In the genomic region with DNA sequence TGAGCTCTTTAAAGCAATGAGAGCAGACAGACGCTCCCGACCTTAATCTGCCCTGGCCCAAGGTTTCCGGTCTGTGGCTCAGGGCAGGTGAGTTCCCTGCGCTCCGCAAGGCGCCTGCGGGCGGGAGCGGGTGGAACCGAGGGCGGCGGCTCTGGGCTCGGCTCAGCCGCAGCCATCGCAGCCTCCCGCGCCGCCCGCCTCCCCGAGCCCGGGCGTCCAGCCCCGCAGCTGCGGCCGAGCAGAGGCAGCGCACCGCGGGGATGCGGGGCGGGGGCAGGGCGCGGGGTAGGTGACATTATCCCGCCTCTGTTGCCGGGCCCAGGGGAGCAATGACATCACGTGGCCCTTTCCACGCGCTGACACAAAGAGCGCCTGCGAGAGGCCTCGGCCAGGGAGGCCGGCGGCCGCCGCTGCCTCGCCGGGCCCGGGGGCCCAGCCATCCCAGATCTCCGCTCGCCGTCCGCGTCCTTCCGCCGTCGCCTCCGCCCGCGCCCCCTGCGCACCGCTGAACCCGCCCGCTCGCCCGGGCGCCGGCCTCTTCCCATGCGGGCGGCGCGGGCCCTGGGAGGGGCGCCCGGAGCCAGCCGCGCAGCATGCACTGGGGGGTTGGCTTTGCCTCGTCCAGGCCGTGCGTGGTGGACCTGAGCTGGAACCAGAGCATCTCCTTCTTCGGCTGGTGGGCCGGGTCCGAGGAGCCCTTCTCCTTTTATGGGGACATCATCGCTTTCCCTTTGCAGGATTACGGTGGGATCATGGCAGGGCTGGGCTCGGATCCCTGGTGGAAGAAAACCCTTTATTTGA, we compare ENCODE assay signal across 9 mouse cellular contexts. TPM values are rescaled to one million over a fixed set of nuclear protein-coding genes. Genes with fewer than 3 reads are reported as not detected.
DNase-seq lines count a peak whose midpoint lies in the region; ATAC-seq lines count a peak whose summit lies in the region.
"Had no signal": no experiment of that assay in that cellular context is flagged by ENCODE, and none has a peak within 500 bp of the region (broad histone marks: within the 10 kb centered on the region; RNA-seq: fewer than 3 reads in every experiment).

A gene (plus strand): TSS at position 359 of the 801 bp plus-strand sequence.

- peak within 1 kb of the TSS; percentile 68 for H3K4me3 ChIP-seq in hindbrain, embryonic 11.5 days (ENCODE audit: low read depth, low read length)
- peak within 1 kb of the TSS; percentile 68 for H3K4me3 ChIP-seq in lung, embryonic 16.5 days (ENCODE audit: low read length)

- peak within 1 kb of the TSS; percentile 85 for H3K27ac ChIP-seq in hindbrain, embryonic 11.5 days (ENCODE audit: low read depth, low read length)
- H3K27ac ChIP-seq in lung, embryonic 16.5 days (ENCODE audit: low read length) = peak within 1 kb of the TSS; percentile 53; the same call in 1 of the 2 replicates
- H3K27ac ChIP-seq: macrophage had no signal

- ATAC-seq in hindbrain, embryonic 11.5 days (ENCODE audit: low FRiP score) = peak; percentile 94
- ATAC-seq in lung, embryonic 16.5 days (ENCODE audit: low read depth) = peak; percentile 92

- no peaks in the 10 kb centered on the region; the same call in 1 of the 2 replicates for H3K4me1 ChIP-seq in hindbrain, embryonic 11.5 days (replicated peaks; ENCODE audit: control insufficient read depth, insufficient read depth, low read length)
- H3K4me1 ChIP-seq in lung, embryonic 16.5 days (replicated peaks; ENCODE audit: control insufficient read depth, insufficient read depth, low read length) = peaks cover 6% of the 10 kb centered on the region; the same call in 1 of the 2 replicates

- H3K36me3 ChIP-seq in hindbrain, embryonic 11.5 days (ENCODE audit: control insufficient read depth, insufficient read depth, low read length) = no peaks in the 10 kb centered on the region
- no peaks in the 10 kb centered on the region for H3K36me3 ChIP-seq in lung, embryonic 16.5 days (ENCODE audit: control insufficient read depth, insufficient read depth, low read length)

- H3K9me3 ChIP-seq in hindbrain, embryonic 11.5 days (ENCODE audit: control insufficient read depth, low read length) = no peaks in the 10 kb centered on the region
- H3K9me3 ChIP-seq in lung, embryonic 16.5 days (ENCODE audit: control insufficient read depth, low read length) = no peaks in the 10 kb centered on the region

- DNase-seq in adrenal gland, adult (ENCODE audit: inconsistent age in 2 of 2, low spot score in 1 of 2) = peak; percentile 66 to 87
- peak; percentile 79 to 85 for DNase-seq in cerebellum, postnatal 14 days
- peak; percentile 31 to 47 for DNase-seq in frontal cortex, postnatal 14 days (ENCODE audit: low spot score in 2 of 2)
- peak; percentile 81 for DNase-seq in hindbrain, embryonic 11.5 days (ENCODE audit: low spot score)
- DNase-seq in layer of hippocampus, postnatal 14 days (ENCODE audit: low spot score in 2 of 2) = peak; percentile 45 to 63
- peak; percentile 82 for DNase-seq in retina, postnatal 1 day
- no peak for DNase-seq in spleen, postnatal 14 days (ENCODE audit: low spot score in 2 of 2)

- no peaks in the 10 kb centered on the region for H3K27me3 ChIP-seq in hindbrain, embryonic 11.5 days (ENCODE audit: control insufficient read depth, insufficient read depth, low read length)
- H3K27me3 ChIP-seq in lung, embryonic 16.5 days (ENCODE audit: control insufficient read depth, insufficient read depth, low read depth, low read length) = no peaks in the 10 kb centered on the region

- WGBS in hindbrain, embryonic 11.5 days = under 1% methylated on average over 83 of the region's 83 CpGs
- WGBS in lung, embryonic 16.5 days = under 1% methylated on average over 58 of the region's 83 CpGs

- H3K4me2 ChIP-seq in hindbrain, embryonic 11.5 days (replicated peaks; ENCODE audit: low read depth, low read length) = peak within 1 kb of the TSS; percentile 75
- peak within 1 kb of the TSS; percentile 94 for H3K4me2 ChIP-seq in lung, embryonic 16.5 days (ENCODE audit: low read depth, low read length)

- H3K9ac ChIP-seq in hindbrain, embryonic 11.5 days (ENCODE audit: low read depth, low read length) = peak within 1 kb of the TSS; percentile 94
- peak within 1 kb of the TSS; percentile 84 for H3K9ac ChIP-seq in lung, embryonic 16.5 days (ENCODE audit: low read length)

RNA-seq across cellular contexts. Expression of the gene that starts here (rescaled TPM):
- polyA plus RNA-seq in hindbrain, embryonic 11.5 days (2014; fragmentation: Nextera tagmentation; extraction: Ambion mirVana) = 19.0 and 24.8 TPM in 2 replicates
- total RNA-seq in layer of hippocampus, postnatal 14 days (2021) = 10 to 100 TPM; 69.5 to 76.2 TPM
- 2.4 and 2.6 TPM in 2 replicates for polyA plus RNA-seq in lung, embryonic 16.5 days (2015; fragmentation: Nextera tagmentation; extraction: Ambion mirVana)
- polyA plus RNA-seq: macrophage had no signal

Comparison
In these comparisons a context has a peak if more than half of its experiments do, and no peak if none do; other contexts are left out.
1. DNase-seq: peak in adrenal gland, adult (2 of 2), cerebellum, postnatal 14 days (2 of 2), frontal cortex, postnatal 14 days (2 of 2), hindbrain, embryonic 11.5 days (single experiment), layer of hippocampus, postnatal 14 days (2 of 2) and retina, postnatal 1 day (single experiment); none in spleen, postnatal 14 days (0 of 2).